Mouse (Mus musculus) neural tube, embryonic 14.5 days (tissue): ENCODE results near the gene Olfr77. TPM values are rescaled to one million over a fixed set of nuclear protein-coding genes. Genes with fewer than 3 reads are reported as not detected.

Experiments
- ATAC-seq: fragments of 200-750 bp; cut with Nextera tagmentation; 2 replicates; pipeline ENCODE4 v1.8.0; 2017; ENCODE audit warnings: low read depth, mild to moderate bottlenecking, moderate TSS enrichment, moderate library complexity
- H3K27ac ChIP-seq: fragments of 300-500 bp; sonication (generic); 2 replicates; pipeline ENCODE4 v1.5.1; 2014; ENCODE audit warnings: low read depth, mild to moderate bottlenecking, control low read depth, low read length, moderate library complexity, mixed read lengths
- H3K27me3 ChIP-seq: fragments of 300-500 bp; sonication (generic); 2 replicates; pipeline ENCODE4 v1.6.1; 2014; ENCODE audit warnings: low read length; ENCODE audit not compliant: control insufficient read depth, insufficient read depth
- H3K36me3 ChIP-seq: fragments of 300-500 bp; sonication (generic); 2 replicates; pipeline ENCODE4 v1.6.1; 2014; ENCODE audit warnings: low read length, mixed read lengths; ENCODE audit not compliant: control insufficient read depth, insufficient read depth
- H3K4me1 ChIP-seq: fragments of 300-500 bp; sonication (generic); 2 replicates; pipeline ENCODE4 v1.6.1; 2014; ENCODE audit warnings: low read length; ENCODE audit not compliant: control insufficient read depth, insufficient read depth
- H3K4me2 ChIP-seq: fragments of 300-500 bp; sonication (generic); 2 replicates; pipeline ENCODE4 v1.6.1; 2014; ENCODE audit warnings: mild to moderate bottlenecking, low read depth, low read length, control low read depth
- H3K4me3 ChIP-seq: fragments of 300-500 bp; sonication (generic); 2 replicates; pipeline ENCODE4 v1.5.1; 2014; ENCODE audit warnings: low read depth, low read length, control low read depth, mixed read lengths
- H3K9ac ChIP-seq: fragments of 300-500 bp; sonication (generic); replicated peaks from 2 replicates; pipeline ENCODE4 v1.6.1; 2014; ENCODE audit warnings: low read depth, mild to moderate bottlenecking, control low read depth, low read length, mixed read lengths
- H3K9me3 ChIP-seq: fragments of 300-500 bp; sonication (generic); 2 replicates; pipeline ENCODE4 v1.6.1; 2016; ENCODE audit warnings: low read length; ENCODE audit not compliant: control insufficient read depth
- WGBS: fragments of 180-500 bp; shearing (Covaris S2); extraction: QIAGEN DNeasy Blood & Tissue Kit; methylation state at CpG from one replicate; pipeline ENCODE4 v1.1.7; 2014; 5-methylcytosine and 5-hydroxymethylcytosine counted together
- polyA plus RNA-seq: library from polyadenylated mRNA; unstranded; fragments of >200 nt; fragmentation: Nextera tagmentation; extraction: Ambion mirVana; gene quantifications from 2 replicates; pipeline ENCODE4 v1.2.1, GENCODE M21; 2014

Olfr77 gene
- 0.15 and 0.20 TPM in 2 replicates for polyA plus RNA-seq

- ATAC-seq = no peak
- no peak within 1 kb of the TSS for H3K4me3 ChIP-seq
- 94% methylated on average over 2 of the region's 2 CpGs for WGBS
- no peaks in the 10 kb centered on the region for H3K36me3 ChIP-seq
- H3K27me3 ChIP-seq = no peaks in the 10 kb centered on the region
- no peak within 1 kb of the TSS for H3K4me2 ChIP-seq
- H3K27ac ChIP-seq = no peak within 1 kb of the TSS
- 0 out of 2 replicates have a peak, but pooled peaks cover 5% of the 10 kb centered on the region for H3K9me3 ChIP-seq
- no peak within 1 kb of the TSS for H3K9ac ChIP-seq
- H3K4me1 ChIP-seq = no peaks in the 10 kb centered on the region
These were observed at the start of gene Olfr77 for GRCm38 (mm10) chr9:19916565-19916964. Olfr77 (plus strand) TSS chr9:19916865.

GRCm38 (mm10) chr9:19887904-19888303 lies 28.8 kb upstream of the Olfr77 start, which contains the start of gene Olfr862:
Olfr862 (minus strand) TSS chr9:19888004.
- Histone ChIP-seq H3K27me3 (no peaks in the 10 kb centered on the region), H3K4me3 (no peak within 1 kb of the TSS), H3K4me2 (no peak within 1 kb of the TSS), H3K27ac (no peak within 1 kb of the TSS), H3K36me3 (no peaks in the 10 kb centered on the region), H3K9me3 (peaks cover 3% of the 10 kb centered on the region), H3K9ac (no peak within 1 kb of the TSS), H3K4me1 (no peaks in the 10 kb centered on the region)
- ATAC-seq = no peak

- no peak overlapping the region for H3K9ac ChIP-seq
- H3K4me3 ChIP-seq = no peak overlapping the region
- 0 out of 2 replicates have a peak, but pooled peaks cover 5% of the 10 kb centered on the region for H3K9me3 ChIP-seq
- no peak overlapping the region for H3K27ac ChIP-seq
- H3K4me2 ChIP-seq = no peak overlapping the region
- 56% methylated on average over 4 of the region's 4 CpGs for WGBS
- H3K4me1 ChIP-seq = no peaks in the 10 kb centered on the region
- ATAC-seq = no peak
- H3K27me3 ChIP-seq = no peaks in the 10 kb centered on the region
- H3K36me3 ChIP-seq = no peaks in the 10 kb centered on the region
These were observed 5.5 kb upstream of the Olfr77 start for GRCm38 (mm10) chr9:19911170-19911569.

Other genes starting within 250 kb of the Olfr77 start
- not detected in 2 replicates for gene Olfr857, start 207.4 kb upstream of the Olfr77 start, polyA plus RNA-seq
- gene Olfr58, start 136.6 kb upstream of the Olfr77 start, polyA plus RNA-seq = not detected in 2 replicates
- not detected in 2 replicates for gene Olfr859, start 112.0 kb upstream of the Olfr77 start, polyA plus RNA-seq
- gene Olfr860, start 67.1 kb upstream of the Olfr77 start, polyA plus RNA-seq = not detected in 2 replicates
- gene Olfr862, start 28.9 kb upstream of the Olfr77 start, polyA plus RNA-seq = not detected in 2 replicates
- not detected in 2 replicates for gene Olfr866, start 111.2 kb downstream of the Olfr77 start, polyA plus RNA-seq
- gene Olfr867, start 140.7 kb downstream of the Olfr77 start, polyA plus RNA-seq = not detected in 2 replicates
- not detected in 2 replicates for gene Olfr868, start 181.8 kb downstream of the Olfr77 start, polyA plus RNA-seq
- not detected in 2 replicates for gene Olfr869, start 212.1 kb downstream of the Olfr77 start, polyA plus RNA-seq